Mouse (Mus musculus) spleen, postnatal 10 days (tissue): ENCODE measurements at regions not wholly inside any gene's neighbourhood (a gene's known extent, or its start where the extent isn't known, plus 50 kb on each side); places are given as distances from the start of the nearest gene placed in this dataset.

Experiments used
- DNase-seq, 2 experiments: peaks; one replicate each; pipeline ENCODE4 v3.0.0; 2021 to 2022; ENCODE audit warnings: low spot score in 2 of 2

DNA sequence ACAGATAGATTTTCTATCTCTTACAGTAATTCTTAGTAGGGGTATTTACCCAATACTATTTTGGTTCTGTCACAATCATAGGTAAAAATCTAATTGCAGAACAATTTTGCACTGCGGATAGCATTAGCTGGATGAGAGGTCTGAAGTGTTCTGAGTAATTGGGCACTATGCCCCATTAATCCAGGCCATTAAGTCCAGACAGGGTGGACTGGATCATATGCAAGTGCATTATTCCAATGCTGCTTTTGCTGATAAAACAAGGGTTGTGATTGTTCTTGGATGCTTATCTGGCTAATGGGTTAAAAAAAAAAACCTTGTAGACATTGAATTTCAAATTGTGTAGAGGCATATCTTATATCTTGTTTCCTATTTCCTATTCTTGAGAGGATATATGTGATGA, 1732.6 kb upstream of the Gm6569 start:
- DNase-seq = no peak

DNA sequence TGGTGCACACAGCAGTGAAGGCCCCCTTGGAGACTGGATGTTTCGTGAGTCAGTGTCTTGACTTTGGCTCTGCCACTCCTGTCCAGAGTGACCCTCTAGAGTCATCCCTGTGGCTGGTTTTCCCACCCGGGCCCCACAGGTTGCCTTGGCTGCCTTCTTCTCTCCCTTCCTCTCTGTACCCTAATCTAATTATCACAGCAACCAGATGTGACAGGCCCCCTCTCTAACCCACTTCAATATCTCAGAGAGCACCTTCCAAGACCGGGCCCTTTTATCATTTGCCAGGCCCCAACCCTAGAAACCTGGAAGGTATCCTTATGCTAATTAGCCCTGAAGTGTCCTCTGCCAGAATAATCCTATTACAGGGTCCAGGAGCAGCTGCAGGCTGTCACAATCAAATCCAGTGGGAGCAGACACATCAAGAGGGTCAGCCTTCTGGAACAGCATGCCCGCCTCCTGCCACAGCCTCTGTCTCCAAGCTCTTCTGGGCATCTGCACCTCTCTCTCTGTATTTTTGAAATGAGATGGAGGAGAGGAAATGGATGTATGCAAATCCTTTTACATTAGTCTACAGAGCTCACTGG, 1728.4 kb upstream of the Gm6569 start:
- DNase-seq = no peak

- DNase-seq = no peak
These were observed 1723.8 kb upstream of the Gm6569 start for GRCm38 (mm10) chr15:72110520-72110919.

GRCm38 (mm10) chr15:72116772-72117171, 1717.6 kb upstream of the Gm6569 start:
- no peak for DNase-seq

DNA sequence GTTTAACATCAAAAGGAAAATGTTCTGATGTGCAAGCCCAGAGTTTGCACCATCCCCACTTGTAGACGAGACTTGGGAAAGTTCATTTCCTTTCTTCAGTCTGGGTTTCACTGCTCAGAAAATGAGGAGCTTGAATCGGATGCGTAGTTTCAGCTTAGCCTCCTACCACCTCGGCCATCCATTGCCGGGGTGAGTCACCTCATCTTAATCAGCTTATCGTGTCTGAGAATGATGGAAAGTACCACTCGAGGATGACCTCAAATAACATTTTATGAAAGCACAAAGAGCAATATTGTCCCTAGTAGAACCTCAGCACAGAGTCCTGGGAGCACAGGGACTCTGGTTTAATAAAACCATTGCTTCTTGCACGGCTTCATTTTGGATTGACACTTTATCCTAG, 1700.1 kb upstream of the Gm6569 start:
- no peak for DNase-seq

- no peak for DNase-seq
These were observed 1698.3 kb upstream of the Gm6569 start for GRCm38 (mm10) chr15:72135992-72136617.

- no peak for DNase-seq
These were observed 1694.2 kb upstream of the Gm6569 start for GRCm38 (mm10) chr15:72140122-72140521.

DNA sequence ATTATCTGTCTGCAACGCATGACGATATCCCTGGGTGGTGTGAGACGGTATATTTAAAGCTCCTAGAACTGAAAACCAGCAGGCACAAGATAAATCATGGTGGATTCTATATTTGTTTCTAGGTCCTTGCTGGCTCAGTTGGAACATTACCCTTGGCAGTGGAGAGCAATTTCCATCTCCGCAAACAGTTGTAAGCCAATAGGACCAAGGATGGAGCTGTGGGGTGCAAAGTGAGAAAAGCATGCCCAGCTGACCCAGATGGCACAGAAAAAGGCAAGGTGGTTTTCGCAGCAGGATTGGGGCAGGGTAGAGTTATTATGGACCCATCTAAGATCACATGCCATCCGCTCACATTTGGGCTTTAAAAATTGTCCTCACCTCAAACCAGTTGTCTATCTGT, 1683.8 kb upstream of the Gm6569 start:
- no peak for DNase-seq

DNA sequence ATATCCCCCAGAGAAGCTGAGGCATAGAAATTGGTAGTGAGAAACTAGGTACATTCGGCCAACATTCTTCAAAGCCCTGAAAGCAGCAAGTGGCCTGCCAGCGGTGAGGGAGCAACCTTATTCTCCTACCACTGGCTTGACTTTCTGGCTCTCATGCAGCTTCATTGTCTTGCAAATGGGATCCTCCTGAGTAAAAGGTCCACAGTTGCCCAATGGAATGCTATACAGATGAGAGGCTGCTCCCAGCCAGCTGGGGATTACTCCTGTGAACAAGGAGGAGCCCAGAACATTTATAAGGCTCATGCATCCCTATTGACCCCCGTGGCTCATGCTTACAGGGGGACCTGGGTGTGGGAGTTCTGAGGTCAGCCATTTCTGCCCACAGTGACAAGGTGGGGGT, 1675.9 kb upstream of the Gm6569 start:
- no peak for DNase-seq

GRCm38 (mm10) chr15:72200861-72201260, 1633.5 kb upstream of the Gm6569 start:
- no peak for DNase-seq

- no peak for DNase-seq
These were observed 1632.6 kb upstream of the Gm6569 start for GRCm38 (mm10) chr15:72201791-72202190.

- no peak for DNase-seq
These were observed 1629.0 kb upstream of the Gm6569 start for GRCm38 (mm10) chr15:72205240-72205799.

- DNase-seq = peak; percentile 9 to 55
These were observed 1628.4 kb upstream of the Gm6569 start for GRCm38 (mm10) chr15:72205950-72206349.

DNA sequence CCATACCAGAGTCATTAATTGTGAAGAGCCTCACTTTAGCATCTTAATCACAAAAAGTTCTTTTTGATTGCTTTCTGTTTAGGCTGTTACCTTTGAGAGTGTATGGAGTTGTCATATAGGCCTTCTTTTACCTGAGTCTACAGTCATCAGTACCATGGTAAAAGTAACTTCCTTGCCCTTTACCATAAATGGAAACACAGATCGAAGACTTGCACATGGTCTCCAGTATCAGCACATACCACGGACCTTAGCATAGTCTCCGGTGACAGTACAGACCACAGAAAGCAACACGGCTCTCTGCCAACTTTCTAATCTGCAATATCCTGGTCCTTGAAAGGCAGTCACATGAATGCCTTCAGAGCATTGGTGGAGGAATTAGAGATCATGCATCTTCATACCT, 1626.8 kb upstream of the Gm6569 start:
- DNase-seq = no peak

DNA sequence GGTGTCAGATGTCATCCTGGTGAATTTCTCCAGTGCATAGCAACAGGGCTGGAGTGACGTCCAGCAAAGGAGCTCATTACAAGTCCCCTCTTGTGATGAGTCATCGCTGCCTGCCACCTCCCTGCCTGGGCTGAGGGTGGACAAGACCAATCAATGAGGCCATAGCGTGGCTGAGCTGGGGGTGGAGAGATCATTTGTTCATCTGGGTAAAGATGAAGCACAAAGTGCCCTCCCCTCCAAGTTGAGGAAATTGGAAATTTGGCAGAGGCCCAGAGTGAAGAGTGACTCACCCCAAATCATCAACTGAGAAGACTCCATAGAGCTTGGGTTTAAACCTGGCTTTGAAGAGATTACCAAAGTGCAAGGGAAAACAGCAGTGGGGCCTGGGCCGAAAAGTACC, 1626.3 kb upstream of the Gm6569 start:
- no peak for DNase-seq

DNA sequence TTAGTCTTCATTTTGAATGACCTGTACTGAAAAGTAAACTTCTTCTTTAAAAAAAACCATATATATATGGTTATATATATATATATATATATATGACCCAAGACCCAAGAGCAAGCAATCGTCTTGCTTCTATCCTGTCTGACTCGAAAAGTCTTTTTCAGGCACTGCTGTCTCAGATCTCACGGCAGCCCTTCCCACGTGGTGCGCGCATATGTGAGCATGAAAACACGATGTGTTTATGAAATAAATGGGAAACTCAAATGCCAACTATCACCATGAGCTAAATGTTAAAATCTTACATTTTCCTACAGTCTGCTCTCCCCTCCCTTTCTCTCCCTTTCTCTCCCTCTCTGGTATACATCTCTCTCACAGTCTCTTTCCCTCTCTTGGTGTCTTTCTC, 1625.4 kb upstream of the Gm6569 start:
- no peak for DNase-seq

DNA sequence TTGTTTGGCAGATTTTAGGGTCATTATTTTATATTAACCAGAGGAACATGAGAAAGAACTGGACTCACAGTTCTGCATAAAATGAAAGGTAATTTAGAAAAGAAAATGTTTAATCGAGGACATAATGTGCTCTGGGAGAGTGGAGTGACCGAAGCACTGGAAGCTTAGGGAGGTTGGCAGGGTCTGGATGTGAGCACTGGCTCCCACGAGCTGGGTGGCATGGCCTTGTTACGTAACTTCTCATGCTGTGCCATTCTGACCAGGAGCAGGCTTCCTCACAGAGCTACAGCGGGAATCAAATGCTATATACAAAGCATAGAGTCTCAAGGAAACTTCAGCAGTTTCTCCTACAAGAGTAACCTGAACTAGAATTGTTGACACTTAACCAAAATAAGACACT, 1616.6 kb upstream of the Gm6569 start:
- no peak for DNase-seq

GRCm38 (mm10) chr15:72219985-72220384, 1614.4 kb upstream of the Gm6569 start:
- no peak for DNase-seq

DNA sequence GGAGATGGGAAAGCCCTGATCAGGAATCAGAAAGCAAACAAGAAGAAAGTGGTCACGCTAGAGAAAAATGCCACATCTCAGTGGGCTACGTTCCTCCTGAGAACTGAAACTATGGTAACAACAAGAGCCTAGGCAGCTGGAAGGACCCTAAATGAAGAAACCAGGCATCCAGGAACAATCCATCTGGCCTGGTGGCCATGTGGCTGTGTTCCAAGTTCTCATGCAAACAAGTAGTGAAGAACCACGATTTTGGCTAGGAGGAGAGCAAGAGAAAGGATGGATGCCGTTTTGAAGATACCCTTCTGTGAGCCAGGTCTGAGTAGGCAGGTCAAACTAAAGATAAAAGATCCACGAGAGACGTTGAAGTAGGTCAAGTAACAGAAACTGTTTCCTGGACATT, 1613.6 kb upstream of the Gm6569 start:
- DNase-seq = no peak

DNA sequence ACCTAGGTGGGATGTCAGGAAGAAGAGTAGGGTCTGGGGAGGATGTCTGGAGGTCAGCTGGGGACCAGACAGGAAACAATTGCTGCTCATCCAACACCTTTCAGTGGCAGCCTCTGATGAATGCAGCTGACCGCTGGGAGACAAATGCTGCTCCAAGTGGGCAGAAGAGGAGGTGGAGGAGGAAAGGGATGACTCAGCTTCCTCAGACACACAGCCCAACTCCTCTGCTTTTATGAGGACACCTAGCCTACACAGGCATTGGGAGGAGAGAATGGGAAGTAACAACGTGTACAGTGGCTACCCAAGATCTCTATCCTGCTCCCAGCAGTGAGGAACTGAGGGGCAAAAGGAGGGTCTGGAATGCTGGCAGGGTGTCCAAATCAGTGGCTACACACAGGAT, 1602.0 kb upstream of the Gm6569 start:
- no peak for DNase-seq

GRCm38 (mm10) chr15:72264619-72265018, 1569.7 kb upstream of the Gm6569 start:
- DNase-seq = no peak

DNA sequence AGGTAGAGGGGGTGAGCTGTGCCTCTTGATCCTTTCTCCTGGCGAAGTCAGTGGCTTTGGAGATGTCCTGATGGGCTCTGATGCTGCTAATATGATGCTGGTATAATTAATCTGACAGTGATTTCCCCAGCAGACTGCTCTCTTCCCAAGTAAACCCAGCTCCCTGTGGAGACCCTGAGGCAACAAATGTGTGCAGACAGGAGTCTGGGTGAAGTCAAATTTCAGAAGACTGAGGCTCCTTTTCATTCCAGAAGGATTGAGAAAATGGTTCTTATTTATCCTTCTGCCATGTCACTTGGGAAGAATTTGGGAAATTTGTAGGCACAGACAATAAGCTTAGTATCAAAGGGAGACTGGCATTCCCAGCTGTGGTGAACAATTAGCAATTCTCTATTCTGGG, 1550.5 kb upstream of the Gm6569 start:
- DNase-seq = no peak

DNA sequence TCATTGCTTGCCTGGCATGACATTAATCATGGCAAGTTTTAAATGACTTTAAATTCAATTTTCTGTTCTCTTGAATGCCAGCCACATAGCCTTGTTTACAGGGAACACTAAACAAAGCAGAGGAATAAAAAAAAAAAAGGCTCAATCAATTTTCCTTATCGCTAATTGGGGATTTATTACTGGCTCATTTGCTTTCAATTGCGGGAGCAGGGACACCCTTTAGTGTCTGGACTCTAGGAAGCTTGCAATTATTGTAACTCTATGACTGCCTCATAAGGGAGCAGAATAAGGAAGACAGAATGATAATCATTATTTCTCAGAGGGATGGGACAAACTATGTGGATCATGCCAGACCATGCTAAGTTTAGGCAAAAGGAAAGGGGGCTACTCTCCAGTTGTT, 1537.7 kb upstream of the Gm6569 start:
- no peak for DNase-seq

DNA sequence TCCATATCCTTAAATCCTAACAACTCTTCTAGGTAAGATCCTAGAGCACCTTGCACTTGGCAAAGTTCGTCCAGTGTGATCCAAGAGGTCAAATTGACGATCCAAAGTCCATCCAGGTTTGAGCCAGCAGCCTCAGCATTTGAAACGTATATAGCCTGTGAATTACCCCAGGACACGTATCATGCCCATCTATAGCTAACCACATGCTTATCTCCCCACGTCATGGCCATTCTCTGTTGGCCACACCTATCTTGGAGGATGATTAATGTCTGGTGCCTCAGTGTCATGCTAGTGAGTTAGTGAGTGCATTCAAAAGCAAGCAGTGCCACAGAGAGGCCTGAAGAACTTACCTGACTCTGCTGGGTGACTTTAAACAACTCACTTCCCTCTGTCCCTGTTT, 1521.9 kb upstream of the Gm6569 start:
- no peak for DNase-seq
